Mouse (Mus musculus) cortical plate, adult 2 months (tissue): ENCODE results near the gene Tbc1d10a.

ENCODE experiments used
- CTCF ChIP-seq: fragments of 200-500 bp; IDR thresholded peaks from 2 replicates; pipeline ENCODE4 v1.5.1; 2011; ENCODE audit warnings: mild to moderate bottlenecking, control low read depth, low read length; ENCODE audit not compliant: insufficient read depth; ENCODE audit errors: extremely low read depth
- POLR2A ChIP-seq: fragments of 200-500 bp; IDR thresholded peaks from 2 replicates; pipeline ENCODE4 v1.6.1; 2011; ENCODE audit warnings: mild to moderate bottlenecking, low read length, control low read depth; ENCODE audit not compliant: insufficient read depth; ENCODE audit errors: extremely low read depth

DNA sequence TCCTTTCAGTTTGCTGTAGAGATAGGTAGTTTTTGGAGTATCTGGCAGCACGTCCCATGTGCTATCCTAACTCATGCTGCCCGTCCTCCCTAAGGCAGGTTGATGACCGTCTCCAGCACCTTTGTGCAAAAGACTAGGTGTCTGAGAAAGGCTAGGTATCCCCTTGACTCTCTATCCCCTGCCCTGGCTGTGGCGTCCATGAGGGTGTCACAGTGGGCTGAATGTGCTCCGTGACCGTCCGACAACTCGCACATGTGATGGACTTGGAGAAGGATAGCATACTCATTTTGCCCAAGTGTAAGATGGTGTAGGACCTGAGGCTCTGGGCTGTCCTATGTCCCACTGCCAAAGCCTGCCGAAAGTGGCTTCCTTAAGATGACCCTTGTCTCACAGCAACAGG, 21.1 kb downstream of the Tbc1d10a start:
- TF ChIP-seq CTCF (no peak), POLR2A (no peak)
